Mouse (Mus musculus) left cerebral cortex, adult 11 months (tissue): ENCODE measurements around the gene Cuedc1.

ENCODE experiments used
- DNase-seq: peaks from one replicate; pipeline ENCODE4 v3.0.0; 2022; ENCODE audit warnings: low spot score

Gene Cuedc1

GRCm38 (mm10) chr11:88148638-88149279 is 50.9 kb downstream of the Cuedc1 start:
- no peak for DNase-seq

- DNase-seq: no peak
Measured at GRCm38 (mm10) chr11:88151379-88152155, 53.7 kb downstream of the Cuedc1 start.

GRCm38 (mm10) chr11:88153880-88154279 is 56.0 kb downstream of the Cuedc1 start:
- no peak for DNase-seq

- DNase-seq: no peak
Measured at GRCm38 (mm10) chr11:88154500-88154899, 56.6 kb downstream of the Cuedc1 start.

- DNase-seq: no peak
Measured at GRCm38 (mm10) chr11:88155451-88155850, 57.6 kb downstream of the Cuedc1 start.

- no peak for DNase-seq
Measured at GRCm38 (mm10) chr11:88155998-88156397, 58.1 kb downstream of the Cuedc1 start.

GRCm38 (mm10) chr11:88156403-88156802 is 58.5 kb downstream of the Cuedc1 start:
- no peak for DNase-seq

GRCm38 (mm10) chr11:88158842-88159246 is 61.0 kb downstream of the Cuedc1 start:
- no peak for DNase-seq

- DNase-seq: no peak
Measured at GRCm38 (mm10) chr11:88159389-88159788, 61.5 kb downstream of the Cuedc1 start.

GRCm38 (mm10) chr11:88160316-88160715 is 62.5 kb downstream of the Cuedc1 start:
- no peak for DNase-seq

- peak; percentile 57 for DNase-seq
Measured at GRCm38 (mm10) chr11:88161051-88161581, 63.3 kb downstream of the Cuedc1 start.

- peak; percentile 75 for DNase-seq
Measured at GRCm38 (mm10) chr11:88161651-88162362, 63.9 kb downstream of the Cuedc1 start.

- DNase-seq: no peak
Measured at GRCm38 (mm10) chr11:88162740-88163139, 64.9 kb downstream of the Cuedc1 start.

GRCm38 (mm10) chr11:88164213-88164723 is 66.4 kb downstream of the Cuedc1 start:
- DNase-seq: no peak

- DNase-seq: no peak
Measured at GRCm38 (mm10) chr11:88164801-88165377, 67.0 kb downstream of the Cuedc1 start.

- DNase-seq: no peak
Measured at GRCm38 (mm10) chr11:88165683-88166364, 68.0 kb downstream of the Cuedc1 start.

- DNase-seq: no peak
Measured at GRCm38 (mm10) chr11:88166471-88166870, 68.6 kb downstream of the Cuedc1 start.

GRCm38 (mm10) chr11:88168611-88169010 is 70.8 kb downstream of the Cuedc1 start:
- DNase-seq: no peak

GRCm38 (mm10) chr11:88169531-88170040 is 71.7 kb downstream of the Cuedc1 start:
- no peak for DNase-seq

- no peak for DNase-seq
Measured at GRCm38 (mm10) chr11:88170606-88171005, 72.7 kb downstream of the Cuedc1 start.

- no peak for DNase-seq
Measured at GRCm38 (mm10) chr11:88171876-88172442, 74.1 kb downstream of the Cuedc1 start.
